Mouse (Mus musculus): ENCODE data around the gene Faap100. TPM values are rescaled to one million over a fixed set of nuclear protein-coding genes. Genes with fewer than 3 reads are reported as not detected.

The Faap100 gene
- total and polyA plus RNA-seq, 2 experiments from 2014 or later, result 109 to 180 TPM

- H3K4me3 ChIP-seq (ENCODE audit: low read depth, low read length), result no peak overlapping the region
- WGBS, result 84% methylated on average over 6 of the region's 6 CpGs
- no peaks in the 10 kb centered on the region for H3K27me3 ChIP-seq (ENCODE audit: insufficient read depth, low read length)
- H3K4me2 ChIP-seq (ENCODE audit: low read depth, low read length, poor library complexity, severe bottlenecking), result no peak overlapping the region
- ATAC-seq (ENCODE audit: low FRiP score) (no peak), DNase-seq (ENCODE audit: low spot score) (no peak)
- H3K27ac ChIP-seq (ENCODE audit: low read depth, low read length), result no peak overlapping the region
- H3K36me3 ChIP-seq (ENCODE audit: insufficient read depth, low read length), result no peaks in the 10 kb centered on the region
- TF ChIP-seq CTCF (IDR thresholded peaks at IDR 0.05), result no peak
- H3K4me1 ChIP-seq (ENCODE audit: insufficient read depth, low read length), result no peaks in the 10 kb centered on the region
- H3K9ac ChIP-seq (replicated peaks; ENCODE audit: low read length, poor library complexity, severe bottlenecking), result no peak overlapping the region
- H3K9me3 ChIP-seq (ENCODE audit: low read length), result no peaks in the 10 kb centered on the region
Observed at GRCm38 (mm10) chr11:120335431-120336021, 43.0 kb downstream of the Faap100 start.

GRCm38 (mm10) chr11:120320156-120320555 lies 58.4 kb downstream of the Faap100 start:
- ATAC-seq (ENCODE audit: low FRiP score) (no peak), DNase-seq (ENCODE audit: low spot score) (no peak)
- no peaks in the 10 kb centered on the region for H3K9me3 ChIP-seq (ENCODE audit: low read length)
- H3K9ac ChIP-seq (replicated peaks; ENCODE audit: low read length, poor library complexity, severe bottlenecking), result no peak overlapping the region
- H3K27me3 ChIP-seq (ENCODE audit: insufficient read depth, low read length), result no peaks in the 10 kb centered on the region
- peaks cover 5% of the 10 kb centered on the region; the same call in 1 of the 2 replicates for H3K4me1 ChIP-seq (ENCODE audit: insufficient read depth, low read length)
- H3K36me3 ChIP-seq (ENCODE audit: insufficient read depth, low read length), result no peaks in the 10 kb centered on the region
- WGBS, result 96% methylated on average over 10 of the region's 10 CpGs
- H3K4me2 ChIP-seq (ENCODE audit: low read depth, low read length, poor library complexity, severe bottlenecking), result no peak overlapping the region
- H3K4me3 ChIP-seq (ENCODE audit: low read depth, low read length), result no peak overlapping the region
- no peak overlapping the region for H3K27ac ChIP-seq (ENCODE audit: low read depth, low read length)
- TF ChIP-seq CTCF (IDR thresholded peaks at IDR 0.05), result no peak

- no peak overlapping the region for H3K4me2 ChIP-seq (ENCODE audit: low read depth, low read length, poor library complexity, severe bottlenecking)
- no peak for TF ChIP-seq CTCF (IDR thresholded peaks at IDR 0.05)
- DNase-seq (ENCODE audit: low spot score), result no peak
- peaks cover 11% of the 10 kb centered on the region; the same call in 1 of the 2 replicates for H3K4me1 ChIP-seq (ENCODE audit: insufficient read depth, low read length)
- H3K9me3 ChIP-seq (ENCODE audit: low read length), result no peaks in the 10 kb centered on the region
- WGBS, result 85% methylated on average over 5 of the region's 5 CpGs
- no peak overlapping the region for H3K4me3 ChIP-seq (ENCODE audit: low read depth, low read length)
- no peaks in the 10 kb centered on the region for H3K36me3 ChIP-seq (ENCODE audit: insufficient read depth, low read length)
- no peaks in the 10 kb centered on the region for H3K27me3 ChIP-seq (ENCODE audit: insufficient read depth, low read length)
- H3K27ac ChIP-seq (ENCODE audit: low read depth, low read length), result no peak overlapping the region
- ATAC-seq (ENCODE audit: low FRiP score), result no peak
- H3K9ac ChIP-seq (replicated peaks; ENCODE audit: low read length, poor library complexity, severe bottlenecking), result no peak overlapping the region
Observed at GRCm38 (mm10) chr11:120319310-120319709, 59.3 kb downstream of the Faap100 start.

Small RNA genes lying within 50 kb of the gene (microRNA-seq; reads per million reads assigned to microRNA genes)
- gene Gm23419 (ENCODE audit: borderline number of aligned reads), result not detected
- gene Mir6935 (ENCODE audit: borderline number of aligned reads), result 5.4 reads per million, percentile 11 among the genes with 10 or more reads in this experiment

Other genes with a start within 250 kb of the Faap100 start
- 171 and 175 TPM in 2 replicates for gene Slc38a10, start 227.4 kb downstream of the Faap100 start, total RNA-seq (2014; rRNA removed)
- 108 and 111 TPM in 2 replicates for gene Slc38a10, start 227.4 kb downstream of the Faap100 start, polyA plus RNA-seq (2015; fragmentation: Nextera tagmentation; extraction: Ambion mirVana)
- gene Bahcc1, start 145.8 kb downstream of the Faap100 start, total RNA-seq (2014; rRNA removed), result 39.9 and 49.8 TPM in 2 replicates
- gene Bahcc1, start 145.8 kb downstream of the Faap100 start, polyA plus RNA-seq (2015; fragmentation: Nextera tagmentation; extraction: Ambion mirVana), result 5.9 and 9.5 TPM in 2 replicates
- 2,534 and 2,842 TPM in 2 replicates for gene Actg1, start 30.2 kb downstream of the Faap100 start, total RNA-seq (2014; rRNA removed)
- 3,992 and 4,056 TPM in 2 replicates for gene Actg1, start 30.2 kb downstream of the Faap100 start, polyA plus RNA-seq (2015; fragmentation: Nextera tagmentation; extraction: Ambion mirVana)
- gene Fscn2, start 17.2 kb downstream of the Faap100 start, total RNA-seq (2014; rRNA removed), result 0.71 TPM in 1 of 2 replicates, not detected in the other
- 0.71 and 1.5 TPM in 2 replicates for gene Fscn2, start 17.2 kb downstream of the Faap100 start, polyA plus RNA-seq (2015; fragmentation: Nextera tagmentation; extraction: Ambion mirVana)
- gene Nploc4, start 58.9 kb upstream of the Faap100 start, total RNA-seq (2014; rRNA removed), result 64.4 and 66.0 TPM in 2 replicates
- gene Nploc4, start 58.9 kb upstream of the Faap100 start, polyA plus RNA-seq (2015; fragmentation: Nextera tagmentation; extraction: Ambion mirVana), result 26.0 and 27.1 TPM in 2 replicates
- 0.11 TPM in 1 of 2 replicates, not detected in the other for gene Tspan10, start 63.9 kb upstream of the Faap100 start, total RNA-seq (2014; rRNA removed)
- not detected in 2 replicates for gene Tspan10, start 63.9 kb upstream of the Faap100 start, polyA plus RNA-seq (2015; fragmentation: Nextera tagmentation; extraction: Ambion mirVana)
- gene Pde6g, start 74.7 kb upstream of the Faap100 start, total RNA-seq (2014; rRNA removed), result not detected in 2 replicates
- 0.37 TPM in 1 of 2 replicates, not detected in the other for gene Pde6g, start 74.7 kb upstream of the Faap100 start, polyA plus RNA-seq (2015; fragmentation: Nextera tagmentation; extraction: Ambion mirVana)
- gene Oxld1, start 79.3 kb upstream of the Faap100 start, total RNA-seq (2014; rRNA removed), result 7.9 and 9.7 TPM in 2 replicates
- 11.4 and 11.5 TPM in 2 replicates for gene Oxld1, start 79.3 kb upstream of the Faap100 start, polyA plus RNA-seq (2015; fragmentation: Nextera tagmentation; extraction: Ambion mirVana)
- 14.8 and 18.2 TPM in 2 replicates for gene Ccdc137, start 79.4 kb upstream of the Faap100 start, total RNA-seq (2014; rRNA removed)
- gene Ccdc137, start 79.4 kb upstream of the Faap100 start, polyA plus RNA-seq (2015; fragmentation: Nextera tagmentation; extraction: Ambion mirVana), result 17.0 and 19.8 TPM in 2 replicates
- 62.8 and 72.6 TPM in 2 replicates for gene Arl16, start 88.8 kb upstream of the Faap100 start, total RNA-seq (2014; rRNA removed)
- gene Arl16, start 88.8 kb upstream of the Faap100 start, polyA plus RNA-seq (2015; fragmentation: Nextera tagmentation; extraction: Ambion mirVana), result 65.7 and 73.0 TPM in 2 replicates
- gene Mrpl12, start 105.8 kb upstream of the Faap100 start, total RNA-seq (2014; rRNA removed), result 39.2 and 42.7 TPM in 2 replicates
- 147 TPM in 2 replicates for gene Mrpl12, start 105.8 kb upstream of the Faap100 start, polyA plus RNA-seq (2015; fragmentation: Nextera tagmentation; extraction: Ambion mirVana)
- gene Slc25a10, start 113.1 kb upstream of the Faap100 start, total RNA-seq (2014; rRNA removed), result 28.4 and 30.1 TPM in 2 replicates
- gene Slc25a10, start 113.1 kb upstream of the Faap100 start, polyA plus RNA-seq (2015; fragmentation: Nextera tagmentation; extraction: Ambion mirVana), result 19.8 and 21.4 TPM in 2 replicates
- 0.60 TPM in 1 of 2 replicates, not detected in the other for gene Gcgr, start 151.9 kb upstream of the Faap100 start, total RNA-seq (2014; rRNA removed)
- 0.17 and 0.21 TPM in 2 replicates for gene Gcgr, start 151.9 kb upstream of the Faap100 start, polyA plus RNA-seq (2015; fragmentation: Nextera tagmentation; extraction: Ambion mirVana)
- 132 and 138 TPM in 2 replicates for gene Mcrip1, start 171.0 kb upstream of the Faap100 start, total RNA-seq (2014; rRNA removed)
- gene Mcrip1, start 171.0 kb upstream of the Faap100 start, polyA plus RNA-seq (2015; fragmentation: Nextera tagmentation; extraction: Ambion mirVana), result 243 and 270 TPM in 2 replicates
- not detected in 2 replicates for gene Ppp1r27, start 172.4 kb upstream of the Faap100 start, total RNA-seq (2014; rRNA removed)
- not detected in 2 replicates for gene Ppp1r27, start 172.4 kb upstream of the Faap100 start, polyA plus RNA-seq (2015; fragmentation: Nextera tagmentation; extraction: Ambion mirVana)
- gene P4hb, start 194.5 kb upstream of the Faap100 start, total RNA-seq (2014; rRNA removed), result 161 and 165 TPM in 2 replicates
- 191 and 209 TPM in 2 replicates for gene P4hb, start 194.5 kb upstream of the Faap100 start, polyA plus RNA-seq (2015; fragmentation: Nextera tagmentation; extraction: Ambion mirVana)
- gene Arhgdia, start 202.9 kb upstream of the Faap100 start, total RNA-seq (2014; rRNA removed), result 233 and 286 TPM in 2 replicates
- gene Arhgdia, start 202.9 kb upstream of the Faap100 start, polyA plus RNA-seq (2015; fragmentation: Nextera tagmentation; extraction: Ambion mirVana), result 390 and 417 TPM in 2 replicates
- 70.8 and 86.9 TPM in 2 replicates for gene Alyref, start 219.6 kb upstream of the Faap100 start, total RNA-seq (2014; rRNA removed)
- 130 and 145 TPM in 2 replicates for gene Alyref, start 219.6 kb upstream of the Faap100 start, polyA plus RNA-seq (2015; fragmentation: Nextera tagmentation; extraction: Ambion mirVana)
- 41.1 and 58.4 TPM in 2 replicates for gene Anapc11, start 219.7 kb upstream of the Faap100 start, total RNA-seq (2014; rRNA removed)
- gene Anapc11, start 219.7 kb upstream of the Faap100 start, polyA plus RNA-seq (2015; fragmentation: Nextera tagmentation; extraction: Ambion mirVana), result 193 and 203 TPM in 2 replicates
- gene Npb, start 229.7 kb upstream of the Faap100 start, total RNA-seq (2014; rRNA removed), result not detected in 2 replicates
- gene Npb, start 229.7 kb upstream of the Faap100 start, polyA plus RNA-seq (2015; fragmentation: Nextera tagmentation; extraction: Ambion mirVana), result 1.3 TPM in 2 replicates
- 130 and 137 TPM in 2 replicates for gene Pcyt2, start 239.2 kb upstream of the Faap100 start, total RNA-seq (2014; rRNA removed)
- 129 and 143 TPM in 2 replicates for gene Pcyt2, start 239.2 kb upstream of the Faap100 start, polyA plus RNA-seq (2015; fragmentation: Nextera tagmentation; extraction: Ambion mirVana)
- gene Sirt7, start 246.5 kb upstream of the Faap100 start, total RNA-seq (2014; rRNA removed), result 31.3 and 39.7 TPM in 2 replicates
- 34.7 and 36.0 TPM in 2 replicates for gene Sirt7, start 246.5 kb upstream of the Faap100 start, polyA plus RNA-seq (2015; fragmentation: Nextera tagmentation; extraction: Ambion mirVana)